Mouse (Mus musculus): Measurements from ENCODE around the gene Maco1. TPM values are rescaled to one million over a fixed set of nuclear protein-coding genes. Genes with fewer than 3 reads are reported as not detected.

The Maco1 gene
- 21.5 and 23.4 TPM in 2 replicates for polyA plus RNA-seq (2015; fragmentation: Nextera tagmentation; extraction: Ambion mirVana)

DNA sequence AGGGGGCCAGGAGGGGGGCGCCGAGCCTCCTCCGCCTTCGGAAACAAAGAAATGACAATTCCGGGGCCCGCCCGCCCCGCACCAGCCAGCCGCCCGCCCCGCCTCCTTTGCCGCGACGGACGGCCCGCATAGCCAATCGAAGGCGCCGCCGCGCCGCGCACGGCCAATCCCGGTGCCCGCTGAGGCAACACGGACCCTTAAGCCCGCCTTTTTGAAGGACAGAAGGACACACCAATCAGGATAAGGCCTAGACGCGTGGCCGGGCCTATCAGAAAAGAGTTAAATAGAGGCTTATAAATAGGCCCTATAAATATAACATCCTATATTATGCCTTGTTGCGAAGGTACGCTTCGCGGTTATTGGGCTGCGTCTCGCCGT, at the start of gene Maco1:
Gene Maco1, minus strand, starts transcription at position 87 of the 378 bp plus-strand sequence.

DNA sequence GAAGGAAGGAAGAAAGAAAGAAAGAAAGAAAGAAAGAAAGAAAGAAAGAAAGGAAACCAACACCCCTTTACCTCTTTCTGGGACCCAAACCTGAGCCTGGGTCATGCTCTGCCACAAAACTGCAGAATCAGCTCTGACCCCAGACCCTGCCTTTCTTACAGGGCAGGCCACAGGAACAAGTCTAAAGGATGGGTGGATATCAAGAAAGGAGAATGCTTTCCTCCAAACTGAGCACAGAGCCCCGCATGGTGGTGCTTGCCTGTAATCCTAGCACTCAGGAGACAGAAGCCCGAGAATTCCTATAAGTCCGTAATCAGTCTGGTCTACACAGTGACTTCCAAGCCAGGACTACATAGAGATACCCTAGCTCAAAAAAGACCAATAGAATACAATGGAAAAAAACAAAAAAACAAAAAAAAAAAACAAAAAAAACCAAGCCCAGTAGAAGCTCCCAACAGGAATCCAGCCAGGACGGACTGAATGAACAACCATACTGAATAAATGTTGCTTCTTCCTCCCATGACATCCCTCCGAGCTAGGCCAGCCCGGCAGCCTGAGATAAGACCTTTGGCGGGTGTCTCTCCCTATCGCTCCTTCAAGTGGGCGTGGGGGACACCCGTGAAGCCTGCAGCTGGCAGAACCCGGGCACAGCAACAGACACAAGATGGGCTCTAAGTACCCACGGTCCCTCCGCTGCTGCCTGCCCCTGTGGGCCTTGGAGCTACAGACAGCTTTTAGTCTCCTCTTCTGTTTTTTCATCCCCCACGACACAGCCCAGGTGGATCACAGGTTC, 11.0 kb upstream of the Maco1 start, which contains the start of gene Rhd:
Gene Rhd, plus strand, starts transcription at position 600 of the 793 bp plus-strand sequence.

DNA sequence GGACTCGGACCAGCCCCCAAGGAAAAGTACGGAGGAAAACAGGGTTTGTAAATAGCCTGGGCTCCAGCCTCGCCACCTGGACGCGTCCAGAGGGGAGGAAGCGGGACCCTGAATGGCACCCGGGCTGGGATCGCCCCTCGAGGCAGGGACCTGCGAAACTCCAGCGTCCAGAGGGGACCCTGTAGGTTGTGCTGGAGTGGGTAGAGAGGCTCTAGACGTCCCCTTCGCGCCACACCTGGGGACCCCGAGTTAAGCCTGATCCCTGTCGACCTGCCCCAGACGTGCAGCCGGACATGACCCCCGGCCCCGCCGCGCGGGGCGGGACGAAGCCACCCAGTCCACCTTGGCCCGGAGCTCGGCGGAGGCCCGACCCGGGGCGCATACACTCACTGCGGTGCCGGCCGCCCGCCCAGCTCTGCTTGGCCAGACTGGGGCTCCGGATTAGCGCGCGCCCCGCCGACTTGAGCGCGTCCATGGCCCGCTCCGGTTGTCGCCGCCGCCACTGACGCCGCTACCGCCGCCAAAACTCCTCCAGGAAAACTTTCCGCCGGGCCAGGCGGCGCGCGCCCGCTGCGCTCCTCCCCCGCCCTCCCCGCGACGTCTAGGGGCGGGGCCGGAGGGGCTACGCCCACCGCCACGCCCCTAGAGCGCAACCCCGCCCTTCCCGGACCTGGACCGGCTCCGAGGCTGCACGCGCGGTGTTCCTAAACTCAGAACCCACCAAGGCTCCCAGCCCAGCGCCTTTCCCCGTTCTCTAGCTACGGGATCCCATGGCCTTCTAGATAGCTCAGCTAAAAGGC, 85.5 kb downstream of the Maco1 start, which contains the start of gene Ldlrap1:
Gene Ldlrap1, minus strand, starts transcription at position 599 of the 800 bp plus-strand sequence.

Other genes starting within 250 kb of the Maco1 start
- 2.6 and 3.4 TPM in 2 replicates for gene Man1c1, start 149.1 kb downstream of the Maco1 start, polyA plus RNA-seq (2015; fragmentation: Nextera tagmentation; extraction: Ambion mirVana)
- gene Ldlrap1, start 85.3 kb downstream of the Maco1 start, polyA plus RNA-seq (2015; fragmentation: Nextera tagmentation; extraction: Ambion mirVana) = 26.5 and 28.4 TPM in 2 replicates
- gene Rhd, start 11.2 kb upstream of the Maco1 start, polyA plus RNA-seq (2015; fragmentation: Nextera tagmentation; extraction: Ambion mirVana) = 439 and 534 TPM in 2 replicates
- gene Tmem50a, start 61.7 kb upstream of the Maco1 start, polyA plus RNA-seq (2015; fragmentation: Nextera tagmentation; extraction: Ambion mirVana) = 161 and 182 TPM in 2 replicates
- 409 and 437 TPM in 2 replicates for gene Rsrp1, start 70.2 kb upstream of the Maco1 start, polyA plus RNA-seq (2015; fragmentation: Nextera tagmentation; extraction: Ambion mirVana)
- gene Syf2, start 77.6 kb upstream of the Maco1 start, polyA plus RNA-seq (2015; fragmentation: Nextera tagmentation; extraction: Ambion mirVana) = 93.2 and 97.2 TPM in 2 replicates